Mouse (Mus musculus) stomach, postnatal 0 days (tissue): ENCODE data around the gene Ehbp1. TPM values are rescaled to one million over a fixed set of nuclear protein-coding genes. Genes with fewer than 3 reads are reported as not detected.
A peak's percentile ranks its signal among the peaks of the same experiment; 100 is the strongest.

ENCODE experiments used
- ATAC-seq: fragments of 200-750 bp; cut with Nextera tagmentation; 2 replicates; pipeline ENCODE4 v1.8.0; 2017; ENCODE audit not compliant: low FRiP score, low TSS enrichment
- DNase-seq: peaks from one replicate; pipeline ENCODE4 v3.0.0-alpha.2; 2016; ENCODE audit warnings: low spot score
- H3K27ac ChIP-seq: fragments of 300-500 bp; sonication (generic); replicated peaks from 2 replicates; pipeline ENCODE4 v1.5.1; 2014; ENCODE audit warnings: mild to moderate bottlenecking, control low read depth
- H3K27me3 ChIP-seq: fragments of 300-500 bp; sonication (generic); 2 replicates; pipeline ENCODE4 v1.6.1; 2014; ENCODE audit warnings: low read length; ENCODE audit not compliant: control insufficient read depth, insufficient read depth
- H3K36me3 ChIP-seq: fragments of 300-500 bp; sonication (generic); 2 replicates; pipeline ENCODE4 v1.6.1; 2014; ENCODE audit warnings: low read length, mixed read lengths; ENCODE audit not compliant: control insufficient read depth, insufficient read depth
- H3K4me1 ChIP-seq: fragments of 300-500 bp; sonication (generic); replicated peaks from 2 replicates; pipeline ENCODE4 v1.6.1; 2014; ENCODE audit warnings: antibody characterized with exemption; ENCODE audit not compliant: control insufficient read depth, insufficient read depth
- H3K4me2 ChIP-seq: fragments of 300-500 bp; sonication (generic); replicated peaks from 2 replicates; pipeline ENCODE4 v1.6.1; 2014; ENCODE audit warnings: low read depth, mild to moderate bottlenecking, control low read depth, moderate library complexity
- H3K4me3 ChIP-seq: fragments of 300-500 bp; sonication (generic); 2 replicates; pipeline ENCODE4 v1.5.1; 2014; ENCODE audit warnings: low read depth, low read length, control low read depth
- H3K9ac ChIP-seq: fragments of 300-500 bp; sonication (generic); 2 replicates; pipeline ENCODE4 v1.6.1; 2014; ENCODE audit warnings: mild to moderate bottlenecking, low read length, control low read depth, mixed read lengths
- H3K9me3 ChIP-seq: fragments of 300-500 bp; sonication (generic); 2 replicates; pipeline ENCODE4 v1.6.1; 2016; ENCODE audit warnings: low read length; ENCODE audit not compliant: control insufficient read depth
- CTCF ChIP-seq: IDR thresholded peaks from 2 replicates; pipeline ENCODE4 v1.5.1; 2016; ENCODE audit warnings: antibody characterized with exemption, low read depth, mild to moderate bottlenecking, moderate library complexity
- EP300 ChIP-seq: optimal IDR thresholded peaks from 2 replicates; pipeline ENCODE3; 2016; ENCODE audit warnings: antibody characterized with exemption
- WGBS: fragments of 180-500 bp; shearing (Covaris S2); extraction: QIAGEN DNeasy Blood & Tissue Kit; methylation state at CpG from one replicate; pipeline ENCODE4 v1.1.7; 2014; 5-methylcytosine and 5-hydroxymethylcytosine counted together
- polyA plus RNA-seq: library from polyadenylated mRNA; unstranded; fragments of >200 nt; fragmentation: Nextera tagmentation; extraction: Ambion mirVana; gene quantifications from 2 replicates; pipeline ENCODE4 v1.2.1, GENCODE M21; 2015

Gene Ehbp1
- polyA plus RNA-seq, 1 experiment from 2014 or later: 3.8 TPM

GRCm38 (mm10) chr11:22000316-22001076 lies 341.6 kb downstream of the Ehbp1 start:
- DNase-seq: peak; percentile 22
- Histone ChIP-seq H3K4me3 (peak overlapping the region; percentile 49), H3K27ac (no peak overlapping the region), H3K9me3 (no peaks in the 10 kb centered on the region), H3K36me3 (no peaks in the 10 kb centered on the region), H3K27me3 (peaks cover 21% of the 10 kb centered on the region), H3K4me1 (peaks cover 5% of the 10 kb centered on the region; the same call in 1 of the 2 replicates), H3K9ac (no peak overlapping the region), H3K4me2 (peak overlapping the region; percentile 82)
- no peak for ATAC-seq
- no peak for TF ChIP-seq CTCF
- WGBS: 26% methylated on average over 45 of the region's 48 CpGs

GRCm38 (mm10) chr11:21999396-22000315 lies 342.4 kb downstream of the Ehbp1 start:
- H3K4me3 ChIP-seq: no peak overlapping the region
- TF ChIP-seq CTCF: no peak
- TF ChIP-seq EP300: no peak
- H3K36me3 ChIP-seq: no peaks in the 10 kb centered on the region
- H3K4me2 ChIP-seq: no peak overlapping the region
- ATAC-seq (no peak), DNase-seq (no peak)
- peaks cover 17% of the 10 kb centered on the region for H3K27me3 ChIP-seq
- no peak overlapping the region for H3K9ac ChIP-seq
- peaks cover 5% of the 10 kb centered on the region; the same call in 1 of the 2 replicates for H3K4me1 ChIP-seq
- no peak overlapping the region for H3K27ac ChIP-seq
- 41% methylated on average over 31 of the region's 31 CpGs for WGBS
- H3K9me3 ChIP-seq: no peaks in the 10 kb centered on the region

DNA sequence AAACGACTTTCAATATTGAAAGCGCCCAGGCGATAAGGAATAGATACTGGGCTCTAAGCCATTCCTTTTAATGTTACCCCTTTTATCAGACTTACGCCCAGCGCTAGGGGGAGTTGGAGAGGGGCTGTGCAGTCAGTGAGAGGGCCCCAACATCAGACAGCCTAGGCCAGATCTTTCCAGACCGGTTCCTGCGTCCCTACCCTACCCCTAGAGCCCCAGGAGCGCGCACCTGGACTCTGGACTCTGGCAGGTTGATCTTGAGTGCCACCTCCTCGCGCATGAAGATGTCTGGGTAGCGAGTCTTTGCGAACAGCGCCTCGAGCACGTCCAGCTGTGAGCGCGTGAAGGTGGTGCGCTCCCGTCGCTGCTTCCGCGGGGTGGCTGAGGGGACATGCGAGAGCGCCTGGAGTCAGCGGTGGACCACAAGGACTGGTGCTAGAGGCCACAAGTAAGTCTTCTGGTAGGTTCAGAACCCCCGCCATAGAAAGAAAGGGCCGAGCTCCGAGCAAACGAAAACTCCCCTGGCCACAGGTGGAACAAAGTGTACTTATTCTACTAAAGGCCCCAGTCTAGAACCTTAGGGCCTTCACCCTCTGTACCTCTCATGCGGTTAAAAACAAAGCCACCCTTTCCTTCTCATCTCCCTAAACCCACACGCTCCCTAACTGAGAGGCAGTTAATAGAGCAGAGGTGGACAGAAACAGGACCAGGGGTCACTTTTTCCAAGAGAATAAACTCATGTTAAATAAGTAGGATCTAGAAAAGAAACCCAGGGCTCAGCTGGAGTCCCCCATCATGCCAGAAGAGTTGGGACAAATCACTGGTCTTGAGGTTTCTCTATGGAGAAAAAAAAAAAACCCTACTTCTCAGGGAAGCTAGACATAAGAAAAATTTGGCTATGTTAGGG lies 343.7 kb downstream of the Ehbp1 start:
- ATAC-seq (peak; percentile 39; the same call in 1 of the 2 replicates), DNase-seq (peak; percentile 61)
- Histone ChIP-seq H3K4me3 (no peak overlapping the region), H3K4me1 (peaks cover 3% of the 10 kb centered on the region; the same call in 1 of the 2 replicates), H3K9me3 (no peaks in the 10 kb centered on the region), H3K27me3 (peaks cover 11% of the 10 kb centered on the region), H3K9ac (no peak overlapping the region), H3K27ac (no peak overlapping the region), H3K4me2 (no peak overlapping the region), H3K36me3 (no peaks in the 10 kb centered on the region)
- 15% methylated on average over 32 of the region's 32 CpGs for WGBS
- TF ChIP-seq CTCF (peak; percentile 31; the same call in 1 of the 2 replicates), EP300 (no peak)

DNA sequence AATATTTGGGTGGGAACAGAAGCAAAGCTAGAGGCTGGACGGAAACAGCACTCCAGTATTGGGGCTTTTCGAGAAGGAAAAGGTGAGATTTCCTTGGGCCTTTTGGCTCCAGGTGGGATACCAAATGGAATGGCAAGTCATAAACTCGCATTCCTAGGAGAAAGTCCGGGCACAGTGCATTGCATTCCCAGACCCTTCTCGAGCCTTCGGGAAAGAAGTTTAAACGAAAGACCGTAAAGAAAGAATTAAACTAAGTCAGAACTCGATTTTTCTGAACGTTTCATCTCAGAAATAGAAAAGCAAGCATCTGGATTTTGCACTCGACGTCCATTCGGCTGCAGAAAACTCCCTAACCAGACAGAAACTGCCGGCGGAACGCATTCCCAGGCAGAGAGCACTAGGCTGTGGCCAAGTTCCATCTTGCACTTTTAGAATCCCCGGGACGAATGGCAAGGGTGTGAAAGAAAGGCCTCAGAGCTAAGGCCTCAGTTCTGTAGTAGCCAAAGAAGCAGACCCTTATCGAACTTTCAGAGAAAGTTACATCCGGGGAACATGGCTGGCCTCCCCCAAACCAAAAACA lies 344.4 kb downstream of the Ehbp1 start:
- DNase-seq: peak; percentile 27
- no peak overlapping the region for H3K27ac ChIP-seq

More for the DNA sequence above, 344.4 kb downstream of the Ehbp1 start:
- WGBS: 6% methylated on average over 20 of the region's 20 CpGs
- Histone ChIP-seq H3K9me3 (no peaks in the 10 kb centered on the region), H3K9ac (no peak overlapping the region), H3K27me3 (peaks cover 11% of the 10 kb centered on the region), H3K4me3 (no peak overlapping the region; the same call in 1 of the 2 replicates), H3K4me2 (no peak overlapping the region), H3K36me3 (no peaks in the 10 kb centered on the region), H3K4me1 (peaks cover 2% of the 10 kb centered on the region; the same call in 1 of the 2 replicates)
- TF ChIP-seq EP300 (no peak), CTCF (no peak)
- ATAC-seq: no peak
